Mouse (Mus musculus): ENCODE measurements around the gene Cited1. TPM values are rescaled to one million over a fixed set of nuclear protein-coding genes. Genes with fewer than 3 reads are reported as not detected.
A peak's percentile ranks its signal among the peaks of the same experiment; 100 is the strongest.

The Cited1 gene
- total RNA-seq (2015): not detected in 2 replicates
- total RNA-seq (2017): not detected in 2 replicates

DNA sequence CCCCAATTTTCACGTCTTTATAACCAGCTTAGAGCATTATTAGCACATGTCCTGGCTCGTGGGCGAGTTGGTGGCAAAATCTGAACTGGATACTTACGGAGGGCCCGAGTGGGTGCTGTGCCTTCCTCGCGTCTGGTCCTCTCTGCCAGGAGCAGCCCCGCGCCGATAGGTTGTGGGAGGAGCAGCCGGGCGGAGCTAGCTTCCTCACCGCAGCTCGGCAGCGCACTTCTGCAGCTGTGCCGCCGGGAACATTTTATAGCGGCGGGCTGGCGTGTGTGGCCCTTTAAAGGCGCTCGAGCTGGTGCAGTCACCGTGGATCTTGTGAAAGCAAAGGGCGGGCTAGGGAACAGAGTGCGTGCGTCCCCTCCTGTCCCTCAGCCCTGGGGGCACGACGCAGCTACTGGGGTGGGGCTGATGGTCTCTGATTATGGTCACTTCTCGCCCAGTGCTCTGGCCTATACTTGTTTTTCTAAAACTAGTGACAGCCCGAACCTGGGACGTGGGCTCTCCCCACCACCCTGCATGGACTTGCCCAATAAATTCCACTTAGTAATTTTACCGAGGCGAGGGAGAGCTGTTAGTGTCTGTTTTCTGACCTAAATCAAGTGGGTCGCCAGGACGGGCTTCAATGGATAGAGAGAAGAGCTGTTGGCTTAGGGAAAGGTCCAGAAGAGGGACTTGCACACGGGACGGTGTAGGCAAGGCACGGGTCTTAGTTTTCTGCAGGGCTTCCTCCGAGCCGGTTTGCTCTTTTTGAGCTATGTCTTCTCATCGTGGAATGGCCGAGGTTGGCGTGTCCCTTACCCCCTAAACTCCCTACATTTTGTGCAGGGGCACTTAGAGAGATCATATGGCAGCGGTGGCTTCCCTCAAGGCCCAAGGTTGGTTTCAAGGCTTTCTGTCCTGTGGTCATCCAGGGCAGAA is at the start of gene Cited1:
Gene Cited1 (minus strand): TSS at position 245 of the 924 bp plus-strand sequence.
- peak; percentile 95 for ATAC-seq (replicated peaks; ENCODE audit: poor library complexity)

- ATAC-seq (replicated peaks; ENCODE audit: poor library complexity): no peak
Measured at GRCm38 (mm10) chrX:102284889-102285288, 32.9 kb upstream of the Cited1 start.

GRCm38 (mm10) chrX:102262620-102263345 is 10.8 kb upstream of the Cited1 start:
- ATAC-seq (replicated peaks; ENCODE audit: poor library complexity): no peak

DNA sequence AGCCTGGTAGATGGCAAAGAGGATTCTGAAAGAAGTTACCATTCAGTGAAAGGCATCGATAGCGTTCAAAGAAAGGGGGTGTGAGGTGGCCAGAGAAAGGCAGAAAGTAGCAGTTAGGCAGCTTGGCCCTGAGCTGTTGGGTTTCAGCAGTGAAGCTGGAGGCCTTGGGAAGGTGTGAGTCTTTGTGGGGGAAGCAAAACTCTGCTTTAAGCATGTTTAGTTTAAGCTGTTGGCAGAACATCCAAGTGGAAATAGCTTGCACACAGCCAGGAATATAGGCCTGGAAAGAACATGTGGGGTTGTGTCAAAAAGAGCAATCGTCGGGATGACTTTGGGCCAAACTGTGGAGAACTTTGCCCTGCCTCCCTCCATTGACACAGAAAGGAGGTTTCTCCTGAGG is 7.8 kb upstream of the Cited1 start:
- no peak for ATAC-seq (replicated peaks; ENCODE audit: poor library complexity)

DNA sequence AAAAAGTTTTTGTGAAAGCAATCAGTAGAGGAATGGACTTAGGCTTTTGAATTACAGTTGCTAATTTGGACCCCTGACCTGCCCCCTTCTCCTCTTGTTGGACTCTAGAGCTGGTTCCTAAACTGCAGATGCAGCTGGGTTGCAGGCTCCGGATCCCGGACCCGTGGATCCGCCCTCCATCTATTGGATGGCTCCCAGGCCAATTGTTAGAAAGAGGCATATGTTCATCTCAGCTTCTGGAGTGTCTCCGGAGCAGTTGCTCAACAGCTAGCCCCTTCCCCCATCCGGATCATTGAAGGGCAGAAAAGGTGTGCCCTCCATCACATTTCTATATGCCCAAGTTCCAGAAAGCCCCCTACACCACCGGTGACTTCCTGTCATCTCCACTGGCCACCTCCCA is 1.9 kb upstream of the Cited1 start:
- no peak for ATAC-seq (replicated peaks; ENCODE audit: poor library complexity)

DNA sequence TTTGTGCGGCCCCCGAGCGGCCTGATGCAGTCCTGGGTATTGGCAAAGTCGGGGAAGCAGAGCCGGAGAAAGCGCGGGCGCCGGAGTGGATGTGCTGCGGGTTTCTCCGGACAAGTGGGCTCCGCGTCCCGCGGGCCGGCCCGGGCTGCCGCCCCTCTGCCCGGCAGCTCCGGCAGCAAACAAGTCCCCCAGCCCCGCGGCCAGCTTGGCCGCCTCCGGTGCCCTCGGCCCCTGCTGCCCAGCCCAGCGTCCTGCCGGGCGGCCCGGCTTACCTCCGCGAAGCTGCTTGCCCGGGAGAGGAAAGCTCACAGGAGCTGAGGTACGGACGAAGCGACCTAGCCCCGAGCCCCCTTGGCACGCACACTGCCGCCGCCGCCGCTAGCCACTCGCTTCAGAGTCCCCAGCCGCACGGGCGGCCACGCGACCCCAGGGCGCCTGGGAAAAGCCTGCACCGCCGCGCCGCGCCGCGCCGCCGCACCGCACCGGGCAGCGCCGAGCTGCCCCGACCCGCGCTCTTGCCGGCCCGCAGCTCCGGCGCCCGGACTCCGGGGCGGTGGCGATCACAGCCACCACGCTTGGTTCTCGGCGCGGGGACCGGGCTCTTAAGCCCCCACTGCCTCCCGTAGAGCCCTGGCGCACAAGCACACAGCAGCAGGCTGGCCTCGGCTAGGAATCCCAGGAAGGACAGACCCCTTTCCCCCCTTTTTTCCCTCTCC is 602 bp downstream of the Cited1 start:
- no peak for ATAC-seq (replicated peaks; ENCODE audit: poor library complexity)

DNA sequence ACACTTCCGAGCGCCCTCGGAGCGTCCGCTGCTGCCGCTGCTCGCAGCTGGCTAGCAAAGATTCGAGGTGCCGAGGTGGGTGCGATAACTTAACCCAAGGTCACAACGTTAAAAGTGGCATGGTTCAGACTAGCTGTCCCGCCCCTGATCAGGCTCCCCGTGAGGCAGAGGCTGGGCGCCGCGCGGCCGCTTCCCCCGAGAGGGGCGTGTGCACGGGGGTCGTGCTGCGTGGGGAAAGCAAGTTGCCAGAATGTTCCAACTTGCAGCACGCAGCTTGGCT is 1.1 kb downstream of the Cited1 start:
- 0 out of 2 replicates have a peak, but pooled peaks have one; percentile 15 for ATAC-seq (replicated peaks; ENCODE audit: poor library complexity)

GRCm38 (mm10) chrX:102250150-102250890 is 1.7 kb downstream of the Cited1 start:
- ATAC-seq (replicated peaks; ENCODE audit: poor library complexity): no peak

- ATAC-seq (replicated peaks; ENCODE audit: poor library complexity): no peak
Measured at GRCm38 (mm10) chrX:102244334-102244733, 7.6 kb downstream of the Cited1 start.

DNA sequence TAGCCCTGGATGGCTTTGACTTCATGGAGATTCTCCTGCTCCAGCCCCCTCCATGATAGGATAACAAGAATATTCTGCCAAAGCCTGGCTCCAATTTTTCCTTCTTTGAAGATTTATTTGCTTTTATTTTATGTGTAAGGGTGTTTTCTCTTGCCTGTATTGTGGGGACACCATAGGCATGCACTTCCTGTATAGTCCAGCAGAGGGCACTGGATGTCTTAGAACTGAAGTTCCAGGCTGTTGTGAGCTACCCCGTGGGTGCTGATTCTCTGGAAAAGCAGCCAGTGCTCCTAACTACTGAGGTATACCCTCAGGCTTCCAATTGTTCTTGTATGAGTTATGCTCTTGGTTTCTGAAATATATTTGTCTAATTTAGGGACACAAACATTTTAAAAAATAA is 32.9 kb downstream of the Cited1 start:
- peak; percentile 77 for ATAC-seq (replicated peaks; ENCODE audit: poor library complexity)

DNA sequence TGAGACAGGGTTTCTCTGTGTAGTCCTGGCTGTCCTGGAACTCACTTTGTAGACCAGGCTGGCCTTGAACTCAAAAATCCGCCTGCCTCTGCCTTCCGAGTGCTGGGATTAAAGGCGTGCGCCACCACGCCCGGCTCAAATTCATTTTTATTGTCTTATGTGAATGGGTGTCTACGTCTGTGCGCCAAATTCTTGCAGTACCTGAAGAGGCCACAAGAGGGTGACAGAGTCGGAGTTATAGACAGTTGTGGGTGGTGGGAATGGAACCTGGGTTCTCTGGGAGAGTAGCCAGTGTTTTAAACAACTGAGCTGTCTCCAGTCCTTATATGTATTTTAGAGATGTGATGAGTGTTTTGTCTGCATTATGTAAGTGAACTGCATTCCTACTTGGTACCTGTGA is 36.6 kb downstream of the Cited1 start:
- peak; percentile 76; the same call in 1 of the 2 replicates for ATAC-seq (replicated peaks; ENCODE audit: poor library complexity)

Other genes starting within 250 kb of the Cited1 start
- 0.59 and 0.76 TPM in 2 replicates for gene Rtl5, start 180.9 kb downstream of the Cited1 start, total RNA-seq (2015)
- gene Rtl5, start 180.9 kb downstream of the Cited1 start, total RNA-seq (2017): 1.2 and 2.1 TPM in 2 replicates
- 54.6 and 65.3 TPM in 2 replicates for gene Pin4, start 132.7 kb downstream of the Cited1 start, total RNA-seq (2015)
- gene Pin4, start 132.7 kb downstream of the Cited1 start, total RNA-seq (2017): 102 and 124 TPM in 2 replicates
- gene Ercc6l, start 95.1 kb downstream of the Cited1 start, total RNA-seq (2015): 22.3 and 29.5 TPM in 2 replicates
- 28.6 and 32.1 TPM in 2 replicates for gene Ercc6l, start 95.1 kb downstream of the Cited1 start, total RNA-seq (2017)
- 4,640 and 4,664 TPM in 2 replicates for gene Rps4x, start 62.8 kb downstream of the Cited1 start, total RNA-seq (2015)
- gene Rps4x, start 62.8 kb downstream of the Cited1 start, total RNA-seq (2017): 2,298 and 2,758 TPM in 2 replicates